Mouse (Mus musculus): ENCODE measurements around the gene 1700057G04Rik.
"Not testable (repeated sequence)": the region's sequence is repeated elsewhere in the genome, so short reads cannot be mapped to it uniquely, and the experiment has no call there.

The 1700057G04Rik gene

GRCm38 (mm10) chr9:92305075-92305474 is 4.1 kb upstream of the 1700057G04Rik start:
- no peak for DNase-seq (ENCODE audit: low read depth, low spot score)

GRCm38 (mm10) chr9:92305620-92306220 is 3.5 kb upstream of the 1700057G04Rik start:
- no peak for DNase-seq (ENCODE audit: low read depth, low spot score)

GRCm38 (mm10) chr9:92316791-92317190 is 7.6 kb downstream of the 1700057G04Rik start:
- DNase-seq (ENCODE audit: low read depth, low spot score): no peak

- not testable (repeated sequence) for DNase-seq (ENCODE audit: low read depth, low spot score)
Measured at GRCm38 (mm10) chr9:92325936-92326335, 16.8 kb downstream of the 1700057G04Rik start.

DNA sequence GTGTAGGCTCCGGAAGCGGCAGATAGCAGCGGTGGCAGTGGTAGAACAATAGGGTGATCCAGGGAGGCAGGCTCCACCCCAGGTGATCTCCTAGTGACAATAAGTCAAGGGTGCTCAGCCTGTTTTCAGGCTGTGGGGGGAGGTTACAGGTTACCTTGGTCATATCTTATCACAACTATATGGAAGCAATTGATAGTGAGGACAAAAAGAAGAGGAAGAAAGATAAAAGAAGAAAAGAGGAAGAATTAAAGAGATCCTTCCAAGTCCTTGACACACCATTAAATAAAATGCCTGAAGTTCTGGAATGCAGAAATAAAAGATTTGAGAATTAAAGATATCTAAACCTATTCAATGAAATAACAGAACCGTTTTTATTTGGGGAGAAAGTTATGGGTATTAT is 17.6 kb downstream of the 1700057G04Rik start:
- DNase-seq (ENCODE audit: low read depth, low spot score): no peak

DNA sequence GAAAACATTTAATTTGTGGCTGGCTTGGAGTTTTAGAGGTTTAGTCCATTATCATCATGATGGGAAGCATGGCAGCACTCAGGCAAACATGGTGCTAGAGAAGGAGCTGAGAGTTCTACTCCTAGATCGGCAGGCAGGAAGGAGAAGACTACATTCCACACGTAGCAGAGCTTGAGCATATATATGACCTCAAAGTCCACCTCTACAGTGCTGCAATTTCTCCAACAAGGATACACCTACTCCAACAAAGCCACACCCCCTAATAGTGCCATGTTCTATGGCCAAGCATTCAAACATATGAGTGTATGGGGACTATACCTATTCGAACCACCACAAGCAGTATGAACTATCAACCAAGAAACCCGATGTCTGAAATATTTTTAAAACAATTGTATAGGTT is 22.2 kb downstream of the 1700057G04Rik start:
- no peak for DNase-seq (ENCODE audit: low read depth, low spot score)

- DNase-seq (ENCODE audit: low read depth, low spot score): no peak
Measured at GRCm38 (mm10) chr9:92334845-92335244, 25.7 kb downstream of the 1700057G04Rik start.

DNA sequence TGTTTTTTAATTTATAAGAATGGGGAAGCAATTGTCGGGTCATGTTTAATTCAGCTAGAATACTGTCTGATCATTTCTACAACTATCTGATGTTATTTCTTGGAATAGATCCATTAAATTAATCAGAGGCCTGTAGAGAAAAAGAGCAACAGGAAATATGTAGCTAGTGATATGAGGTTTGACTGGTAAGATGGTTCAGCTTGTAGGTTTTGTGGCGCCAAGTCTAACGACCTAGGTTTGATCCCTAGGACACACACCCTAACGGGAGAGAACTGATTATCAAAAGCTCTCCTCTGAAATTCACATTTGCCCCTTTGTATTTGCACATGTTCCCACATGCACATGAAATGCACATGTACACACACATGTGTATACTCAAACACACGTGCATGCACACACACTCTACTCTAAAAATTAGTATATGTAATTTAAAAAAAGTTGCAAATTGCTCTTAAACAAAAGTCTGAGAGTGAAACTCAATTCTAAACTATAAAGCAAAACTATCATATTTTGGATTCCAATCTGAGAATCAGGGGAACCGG is 26.2 kb downstream of the 1700057G04Rik start:
- no peak for DNase-seq (ENCODE audit: low read depth, low spot score)

GRCm38 (mm10) chr9:92337063-92337462 is 27.9 kb downstream of the 1700057G04Rik start:
- DNase-seq (ENCODE audit: low read depth, low spot score): no peak

GRCm38 (mm10) chr9:92337661-92338060 is 28.5 kb downstream of the 1700057G04Rik start:
- no peak for DNase-seq (ENCODE audit: low read depth, low spot score)

- DNase-seq (ENCODE audit: low read depth, low spot score): no peak
Measured at GRCm38 (mm10) chr9:92338954-92339353, 29.8 kb downstream of the 1700057G04Rik start.

DNA sequence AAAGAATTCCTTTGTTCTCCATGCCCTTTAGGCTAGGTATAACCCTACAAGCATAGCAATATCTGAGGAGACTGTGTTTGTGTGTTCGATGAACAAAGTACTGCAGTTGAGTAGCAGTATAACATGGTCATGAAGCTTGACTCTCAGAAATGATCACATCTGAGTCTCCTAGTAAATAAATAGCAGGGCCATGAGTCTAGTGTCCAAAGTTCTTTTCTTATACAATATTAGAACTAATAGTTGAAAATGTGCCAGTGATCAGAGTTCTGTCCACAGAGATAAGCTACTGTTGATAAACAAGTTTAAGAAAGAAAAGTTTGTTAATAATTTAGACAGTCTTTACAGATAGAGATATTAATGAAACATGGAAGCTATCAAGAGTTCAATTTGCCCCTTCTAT is 42.7 kb downstream of the 1700057G04Rik start:
- DNase-seq (ENCODE audit: low read depth, low spot score): no peak

DNA sequence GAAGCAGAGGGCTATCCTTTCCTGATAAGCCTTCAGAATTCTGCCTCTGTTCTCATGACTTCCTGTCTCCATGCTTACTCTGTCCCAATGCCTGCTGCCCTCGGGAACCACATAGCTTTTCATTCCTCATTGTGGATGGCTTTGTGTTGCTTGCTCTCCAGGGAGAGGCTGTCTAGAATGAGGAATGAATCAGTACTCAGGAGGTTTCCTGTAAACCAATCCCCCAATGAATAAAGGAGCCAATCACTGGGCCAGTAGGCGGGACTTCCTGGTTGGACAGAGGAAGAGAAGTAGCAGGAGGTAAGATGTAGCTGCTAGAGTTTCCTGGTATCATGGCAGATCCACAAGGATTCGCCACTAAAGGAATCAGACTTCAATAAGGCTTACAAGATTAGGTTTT is 44.1 kb downstream of the 1700057G04Rik start:
- DNase-seq (ENCODE audit: low read depth, low spot score): no peak

GRCm38 (mm10) chr9:92360691-92361310 is 51.6 kb downstream of the 1700057G04Rik start:
- no peak for DNase-seq (ENCODE audit: low read depth, low spot score)

GRCm38 (mm10) chr9:92363478-92363877 is 54.3 kb downstream of the 1700057G04Rik start:
- DNase-seq (ENCODE audit: low read depth, low spot score): no peak

DNA sequence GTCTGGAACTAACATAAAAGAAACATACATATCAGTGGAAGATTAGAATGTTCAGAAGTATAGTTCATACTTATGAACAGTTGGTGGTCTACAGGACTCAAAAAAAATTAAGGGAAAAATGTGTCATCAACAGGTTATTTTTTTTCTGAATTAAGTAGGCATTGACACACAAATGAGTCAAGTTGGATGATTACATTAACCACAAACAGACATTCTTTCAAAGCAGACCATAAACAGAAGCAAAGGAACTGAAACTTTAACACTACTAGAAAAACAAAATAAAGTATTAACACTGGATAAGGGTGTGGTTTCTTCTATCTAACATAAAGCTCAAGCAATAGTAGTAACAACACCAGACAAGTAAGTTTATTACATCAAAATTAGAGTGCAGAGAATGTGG is 59.7 kb downstream of the 1700057G04Rik start:
- no peak for DNase-seq (ENCODE audit: low read depth, low spot score)

DNA sequence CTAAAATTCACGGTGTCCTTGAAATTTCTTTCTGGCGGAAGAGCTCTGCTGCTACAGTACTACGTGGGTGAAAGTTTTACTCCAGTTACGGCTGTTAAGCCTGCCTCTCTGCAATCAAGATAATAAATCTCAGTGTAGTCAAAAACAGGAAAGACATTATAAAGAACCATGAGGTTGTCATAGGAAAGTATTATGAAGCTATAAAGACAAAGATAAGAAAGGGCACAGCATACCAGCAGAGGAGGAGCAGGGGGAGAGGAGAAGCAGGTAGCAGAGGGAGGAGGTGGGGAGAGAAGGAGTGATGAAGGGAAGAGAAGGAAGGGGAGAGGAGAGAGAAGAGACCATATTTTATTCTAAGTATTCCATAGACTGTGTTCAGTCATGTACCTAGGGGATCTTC is 64.7 kb downstream of the 1700057G04Rik start:
- DNase-seq (ENCODE audit: low read depth, low spot score): no peak

- DNase-seq (ENCODE audit: low read depth, low spot score): no peak
Measured at GRCm38 (mm10) chr9:92374705-92375199, 65.6 kb downstream of the 1700057G04Rik start.

DNA sequence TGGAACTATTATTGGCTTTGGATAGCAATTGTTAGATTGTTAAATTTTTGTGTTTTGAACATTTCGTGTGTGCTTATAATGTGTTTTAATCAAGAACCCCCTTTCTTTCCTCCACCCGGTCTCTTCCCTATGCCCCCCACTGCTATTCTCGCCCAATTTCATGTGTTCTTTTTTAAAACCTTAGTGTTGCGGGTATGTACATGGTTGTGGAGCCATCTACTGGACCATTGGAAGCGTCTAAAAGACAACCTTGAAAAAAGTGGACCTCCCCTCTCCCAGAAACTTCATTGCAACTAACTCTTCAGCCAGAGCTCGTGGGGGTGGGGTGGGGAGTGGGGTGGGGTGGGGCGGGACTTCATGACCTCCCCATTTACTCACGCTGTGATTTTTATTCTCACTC is 66.2 kb downstream of the 1700057G04Rik start:
- no peak for DNase-seq (ENCODE audit: low read depth, low spot score)

- DNase-seq (ENCODE audit: low read depth, low spot score): no peak
Measured at GRCm38 (mm10) chr9:92377967-92378366, 68.8 kb downstream of the 1700057G04Rik start.

- no peak for DNase-seq (ENCODE audit: low read depth, low spot score)
Measured at GRCm38 (mm10) chr9:92379240-92379639, 70.1 kb downstream of the 1700057G04Rik start.

DNA sequence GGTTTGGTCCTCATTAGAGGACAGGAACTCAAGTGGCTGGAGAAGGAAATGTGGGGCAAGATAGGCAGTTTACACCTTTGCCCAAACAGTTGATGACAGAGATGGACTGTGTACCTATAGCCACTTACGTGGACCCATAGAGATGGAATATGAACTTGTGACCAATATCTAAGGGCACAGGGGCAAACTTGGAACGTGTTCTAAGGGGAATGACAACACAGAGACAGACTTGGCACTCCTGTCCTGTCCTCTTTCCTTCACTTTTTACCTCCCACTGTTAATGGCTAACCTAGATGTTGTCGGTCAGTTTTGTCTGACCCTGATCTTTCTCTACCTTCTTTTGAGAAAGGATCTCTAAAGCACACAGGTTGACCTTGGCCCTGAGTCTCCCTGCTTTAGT is 74.2 kb downstream of the 1700057G04Rik start:
- DNase-seq (ENCODE audit: low read depth, low spot score): no peak

DNA sequence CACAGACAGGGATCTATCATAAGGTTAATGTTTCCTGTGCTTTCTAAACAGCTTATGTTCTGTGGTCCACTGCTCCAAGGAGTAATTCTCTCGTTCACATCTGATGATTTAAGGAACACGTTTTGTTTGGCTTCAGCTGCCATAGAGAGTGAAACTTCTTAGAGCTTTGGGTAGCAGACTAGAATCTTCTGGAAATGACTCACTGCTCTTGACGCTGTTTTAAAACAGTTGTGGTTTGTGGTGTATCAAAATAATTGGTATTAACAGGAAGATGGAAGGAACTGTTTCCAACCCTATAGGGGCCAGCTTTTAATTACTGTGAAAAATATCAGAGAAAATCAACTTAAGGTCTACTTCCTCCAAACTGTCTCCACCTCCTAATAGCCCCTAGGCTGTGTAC is 75.2 kb downstream of the 1700057G04Rik start:
- DNase-seq (ENCODE audit: low read depth, low spot score): no peak

Measured in brain, embryonic 18.5 days (tissue).